Mouse (Mus musculus): ENCODE results near the gene Grn.

DNA sequence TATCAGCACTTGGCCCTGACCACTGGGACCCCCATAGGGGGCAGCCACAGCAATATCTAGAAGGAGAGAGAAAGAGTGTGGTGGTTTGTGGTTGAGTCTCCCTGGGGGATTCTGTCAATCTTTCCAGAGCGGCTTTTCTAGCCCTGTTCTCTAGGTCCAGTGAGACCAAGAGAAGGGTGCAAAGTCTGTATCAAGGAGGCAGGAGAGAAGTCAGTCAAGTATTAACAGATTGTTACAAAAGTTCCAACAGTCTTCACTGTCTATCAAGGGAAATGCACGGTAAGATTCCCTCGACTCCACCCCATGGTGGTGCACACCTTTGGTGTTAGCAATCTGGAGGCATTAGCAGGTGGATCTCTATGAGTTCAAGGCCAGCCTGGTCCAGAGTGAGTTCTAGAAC is 31.6 kb downstream of the Grn start:
- TF ChIP-seq CHD2 (IDR thresholded peaks at IDR 0.05; ENCODE audit: low read depth, low read length): no peak
- no peak for TF ChIP-seq ZNF384 (IDR thresholded peaks at IDR 0.05; ENCODE audit: low read depth, low read length)
